Mouse (Mus musculus): ENCODE measurements around the gene Selenbp2. TPM values are rescaled to one million over a fixed set of nuclear protein-coding genes. Genes with fewer than 3 reads are reported as not detected.
"Not testable (repeated sequence)": the region's sequence is repeated elsewhere in the genome, so short reads cannot be mapped to it uniquely, and the experiment has no call there.

Selenbp2 gene
- polyA plus RNA-seq, 1 experiment from 2014 or later = not detected

DNA sequence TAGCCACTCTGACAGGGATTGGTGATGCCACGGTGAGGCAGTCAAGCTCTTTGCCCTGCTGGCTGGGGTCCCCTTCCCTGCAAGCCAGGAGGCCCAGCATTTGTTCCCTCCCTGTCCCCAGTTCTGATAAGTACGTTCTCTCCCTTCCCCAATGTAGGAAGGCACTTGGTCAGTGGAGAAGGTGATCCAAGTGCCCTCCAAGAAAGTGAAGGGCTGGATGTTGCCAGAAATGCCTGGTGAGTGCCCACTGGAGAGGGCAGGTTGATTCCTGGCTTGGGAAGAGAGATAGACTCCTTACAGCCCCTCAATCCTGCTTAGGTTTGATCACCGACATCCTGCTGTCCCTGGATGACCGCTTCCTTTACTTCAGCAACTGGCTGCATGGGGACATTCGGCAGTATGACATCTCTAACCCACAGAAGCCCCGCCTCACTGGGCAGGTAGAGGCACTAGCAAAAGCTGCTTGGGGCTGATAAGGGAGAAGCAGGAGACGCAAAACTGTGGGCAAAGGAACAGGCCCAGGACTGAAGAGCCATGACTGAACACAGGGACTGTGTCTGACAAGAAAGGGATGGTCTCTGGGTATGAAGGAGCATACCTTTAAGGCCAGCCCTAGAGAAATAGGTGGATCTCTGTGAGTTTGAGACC, 8.9 kb downstream of the Selenbp2 start:
- H3K27ac ChIP-seq; H3K36me3 ChIP-seq; H3K9me3 ChIP-seq; H3K4me1 ChIP-seq (replicated peaks); H3K4me2 ChIP-seq (replicated peaks); ATAC-seq; H3K4me3 ChIP-seq (replicated peaks); H3K9ac ChIP-seq (replicated peaks); H3K27me3 ChIP-seq: not testable (repeated sequence)
- WGBS = 87% methylated on average over 6 of the region's 7 CpGs

DNA sequence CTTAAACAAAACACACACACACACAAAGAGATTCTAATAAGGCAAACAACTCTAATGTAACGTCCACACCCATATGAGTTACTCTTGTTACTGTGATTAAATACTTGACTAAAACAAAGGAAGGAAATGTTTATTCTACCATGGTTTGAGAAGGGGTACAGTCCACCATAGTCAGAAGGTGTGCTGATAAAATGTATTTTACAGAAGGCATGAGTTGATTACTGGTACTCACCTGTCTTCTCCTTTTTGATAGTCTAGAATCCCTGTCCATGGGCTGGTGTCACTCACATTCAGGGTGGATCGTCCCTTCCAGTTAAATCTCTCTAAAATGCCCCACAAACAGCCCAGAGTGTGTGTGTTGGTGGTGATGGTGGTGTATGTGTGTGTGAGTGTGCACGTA, 9.5 kb downstream of the Selenbp2 start:
- H3K9me3 ChIP-seq = no peaks in the 10 kb centered on the region
- H3K27ac ChIP-seq = no peak overlapping the region
- H3K9ac ChIP-seq (replicated peaks) = no peak overlapping the region
- 89% methylated on average over 3 of the region's 3 CpGs for WGBS
- H3K4me3 ChIP-seq (replicated peaks) = no peak overlapping the region
- H3K27me3 ChIP-seq = no peaks in the 10 kb centered on the region
- no peaks in the 10 kb centered on the region for H3K4me1 ChIP-seq (replicated peaks)
- no peaks in the 10 kb centered on the region for H3K36me3 ChIP-seq
- ATAC-seq = no peak
- H3K4me2 ChIP-seq (replicated peaks) = no peak overlapping the region

- H3K9ac ChIP-seq (replicated peaks); ATAC-seq: not testable (repeated sequence)
These were observed 10.0 kb downstream of the Selenbp2 start for GRCm38 (mm10) chr3:94703364-94703763.

GRCm38 (mm10) chr3:94710591-94710990, 17.2 kb downstream of the Selenbp2 start:
- not testable (repeated sequence) for H3K4me1 ChIP-seq (replicated peaks); H3K4me2 ChIP-seq (replicated peaks); ATAC-seq; H3K9ac ChIP-seq (replicated peaks); H3K9me3 ChIP-seq; H3K27ac ChIP-seq; H3K4me3 ChIP-seq (replicated peaks); H3K27me3 ChIP-seq; H3K36me3 ChIP-seq

More at GRCm38 (mm10) chr3:94703364-94703763, 10.0 kb downstream of the Selenbp2 start:
- not testable (repeated sequence) for H3K4me3 ChIP-seq (replicated peaks); H3K36me3 ChIP-seq; H3K4me1 ChIP-seq (replicated peaks); H3K4me2 ChIP-seq (replicated peaks); H3K27ac ChIP-seq; H3K27me3 ChIP-seq; H3K9me3 ChIP-seq
- WGBS = 44% methylated on average over 3 of the region's 3 CpGs

DNA sequence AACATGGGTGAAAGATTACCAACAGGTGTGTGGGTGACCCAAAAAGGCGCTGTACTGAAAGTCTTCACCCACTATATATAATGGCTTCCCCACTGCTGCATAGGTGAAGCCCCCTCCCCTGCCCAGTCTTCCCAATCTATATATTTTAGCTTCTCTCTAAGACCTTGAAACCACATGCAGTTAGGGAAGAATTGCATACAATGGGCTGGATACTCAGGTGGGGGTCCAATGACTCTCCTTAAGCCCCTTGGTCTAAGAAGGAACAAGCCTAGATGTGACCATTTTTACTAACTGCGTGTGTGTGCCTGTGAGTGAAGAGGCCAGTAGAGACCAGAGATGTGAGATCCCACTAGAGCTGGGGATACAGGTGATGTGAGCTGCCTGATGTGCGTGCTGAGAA, 20.1 kb downstream of the Selenbp2 start:
- not testable (repeated sequence) for H3K27ac ChIP-seq; H3K9me3 ChIP-seq; H3K27me3 ChIP-seq; ATAC-seq; H3K9ac ChIP-seq (replicated peaks); H3K4me2 ChIP-seq (replicated peaks); H3K4me3 ChIP-seq (replicated peaks); H3K4me1 ChIP-seq (replicated peaks); H3K36me3 ChIP-seq
- WGBS = 86% methylated on average over 3 of the region's 3 CpGs

DNA sequence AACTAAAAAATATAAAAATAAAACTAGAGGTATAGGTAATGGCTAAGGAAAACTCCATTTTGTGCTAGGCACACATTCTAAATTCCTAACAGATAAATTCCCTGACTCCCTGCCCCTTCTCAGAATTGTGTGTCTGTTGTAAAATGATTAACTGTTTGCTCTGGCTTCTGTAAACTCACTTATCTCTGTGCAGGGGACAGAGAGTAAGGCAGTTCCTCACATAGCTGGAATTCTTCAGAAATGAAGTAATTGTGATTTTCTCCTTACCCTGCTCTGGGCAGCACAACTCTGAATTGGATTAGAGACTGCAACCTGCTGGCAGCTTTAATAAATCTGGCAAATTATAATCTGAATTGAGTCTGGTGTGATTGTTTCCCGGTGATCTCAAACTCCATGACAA, 24.9 kb downstream of the Selenbp2 start:
- H3K4me2 ChIP-seq (replicated peaks); H3K9ac ChIP-seq (replicated peaks); H3K27ac ChIP-seq; H3K4me1 ChIP-seq (replicated peaks); H3K9me3 ChIP-seq; H3K4me3 ChIP-seq (replicated peaks); ATAC-seq; H3K27me3 ChIP-seq; H3K36me3 ChIP-seq: not testable (repeated sequence)
- 43% methylated on average over 1 of the region's 1 CpGs for WGBS

DNA sequence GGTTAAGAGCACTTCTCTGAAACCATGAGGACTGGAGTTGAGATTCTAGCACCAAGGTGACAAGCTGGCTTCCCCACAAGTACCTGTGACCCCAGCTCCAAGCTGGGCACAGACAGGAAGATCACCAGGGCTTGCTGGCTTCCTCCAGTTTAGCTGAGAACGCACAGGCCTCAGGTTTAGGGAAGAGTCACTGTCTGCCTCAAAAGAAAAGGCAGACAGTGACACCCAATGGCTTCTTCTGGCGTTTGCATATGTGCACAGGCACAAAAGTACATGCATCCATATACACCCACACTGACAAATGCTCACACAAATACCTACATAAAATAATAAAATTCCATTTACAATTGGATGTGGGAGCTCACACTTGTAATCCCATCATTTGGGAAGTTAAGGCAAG, 30.3 kb downstream of the Selenbp2 start:
- not testable (repeated sequence) for H3K9me3 ChIP-seq; H3K27me3 ChIP-seq; ATAC-seq; H3K36me3 ChIP-seq; H3K27ac ChIP-seq; H3K4me2 ChIP-seq (replicated peaks); H3K4me1 ChIP-seq (replicated peaks); H3K4me3 ChIP-seq (replicated peaks); H3K9ac ChIP-seq (replicated peaks)
- 49% methylated on average over 2 of the region's 2 CpGs for WGBS

DNA sequence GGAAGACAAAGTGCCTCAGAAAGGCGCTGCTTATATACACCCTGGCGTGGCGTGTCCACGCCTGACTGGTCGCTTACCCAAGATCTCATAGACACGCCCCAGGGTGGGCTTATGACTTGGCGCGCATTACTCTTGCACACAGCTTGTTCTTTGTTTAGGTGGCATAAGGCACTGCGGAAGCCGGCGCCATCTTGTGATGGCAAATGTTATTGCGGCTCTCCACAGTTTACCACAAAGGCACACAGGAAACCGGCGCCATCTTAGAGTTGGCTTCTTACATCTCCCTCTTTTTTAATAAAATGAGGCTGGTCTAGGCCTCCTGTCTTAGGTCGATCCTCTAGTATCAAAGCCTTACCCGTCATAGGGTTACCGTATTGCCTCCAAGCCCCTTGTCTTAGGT, 52.3 kb downstream of the Selenbp2 start:
- Histone ChIP-seq H3K9me3 (no peaks in the 10 kb centered on the region), H3K9ac (replicated peaks) (no peak overlapping the region), H3K4me2 (replicated peaks) (no peak overlapping the region), H3K4me1 (replicated peaks) (no peaks in the 10 kb centered on the region), H3K27ac (no peak overlapping the region), H3K36me3 (no peaks in the 10 kb centered on the region), H3K4me3 (replicated peaks) (no peak overlapping the region), H3K27me3 (no peaks in the 10 kb centered on the region)
- WGBS = 94% methylated on average over 17 of the region's 17 CpGs
- no peak for ATAC-seq

Other genes with a start within 250 kb of the Selenbp2 start
- 0.89 and 1.2 TPM in 2 replicates for gene Oaz3, start 249.6 kb upstream of the Selenbp2 start, polyA plus RNA-seq (2015; fragmentation: Nextera tagmentation; extraction: Ambion mirVana)
- gene Celf3, start 215.3 kb upstream of the Selenbp2 start, polyA plus RNA-seq (2015; fragmentation: Nextera tagmentation; extraction: Ambion mirVana) = 396 and 399 TPM in 2 replicates
- 24.3 and 26.1 TPM in 2 replicates for gene Riiad1, start 213.2 kb upstream of the Selenbp2 start, polyA plus RNA-seq (2015; fragmentation: Nextera tagmentation; extraction: Ambion mirVana)
- 69.7 and 75.5 TPM in 2 replicates for gene Snx27, start 110.8 kb upstream of the Selenbp2 start, polyA plus RNA-seq (2015; fragmentation: Nextera tagmentation; extraction: Ambion mirVana)
- gene Gm10972, start 50.4 kb upstream of the Selenbp2 start, polyA plus RNA-seq (2015; fragmentation: Nextera tagmentation; extraction: Ambion mirVana) = not detected in 2 replicates
- gene Tuft1, start 34.7 kb upstream of the Selenbp2 start, polyA plus RNA-seq (2015; fragmentation: Nextera tagmentation; extraction: Ambion mirVana) = 3.6 and 3.7 TPM in 2 replicates
- 5.3 and 6.0 TPM in 2 replicates for gene Cgn, start 92.9 kb downstream of the Selenbp2 start, polyA plus RNA-seq (2015; fragmentation: Nextera tagmentation; extraction: Ambion mirVana)
- gene Pogz, start 144.0 kb downstream of the Selenbp2 start, polyA plus RNA-seq (2015; fragmentation: Nextera tagmentation; extraction: Ambion mirVana) = 26.9 and 27.3 TPM in 2 replicates
- gene Psmb4, start 193.4 kb downstream of the Selenbp2 start, polyA plus RNA-seq (2015; fragmentation: Nextera tagmentation; extraction: Ambion mirVana) = 375 and 391 TPM in 2 replicates
- 7.7 and 9.0 TPM in 2 replicates for gene Selenbp1, start 239.5 kb downstream of the Selenbp2 start, polyA plus RNA-seq (2015; fragmentation: Nextera tagmentation; extraction: Ambion mirVana)

Data from midbrain, embryonic 13.5 days (tissue).